Comparison of ENCODE assay signal across 9 mouse cellular contexts in genomic region chr7:74552000-74552358, GRCm38 (mm10). TPM values are rescaled to one million over a fixed set of nuclear protein-coding genes. Genes with fewer than 3 reads are reported as not detected.
DNase-seq lines count a peak whose midpoint lies in the region; ATAC-seq and TF ChIP-seq lines count a peak whose summit lies in the region.
"Had no signal": no experiment of that assay in that cellular context is flagged by ENCODE, and none has a peak within 500 bp of the region (broad histone marks: within the 10 kb centered on the region; RNA-seq: fewer than 3 reads in every experiment).

No protein-coding gene starts in this region.

- no peak for ATAC-seq in heart, embryonic 13.5 days (ENCODE audit: extremely low read depth, insufficient number of reproducible peaks, low FRiP score, low TSS enrichment)
- no peak for ATAC-seq in neural tube, embryonic 11.5 days (ENCODE audit: insufficient read depth, low FRiP score, low TSS enrichment)
- no peak for ATAC-seq in hindbrain, postnatal 0 days

- no peak for DNase-seq in heart, postnatal 10 days
- DNase-seq in neural tube, embryonic 11.5 days (ENCODE audit: low spot score), result no peak
- DNase-seq in neural tube, embryonic 10.5 days (ENCODE audit: extremely low spot score, low spot score), result no peak
- DNase-seq in hindbrain, postnatal 0 days (ENCODE audit: low spot score), result no peak
- peak; percentile 39 for DNase-seq in thymus, postnatal 25 days
- no peak for DNase-seq in yolk sac, embryonic 10.5 days (ENCODE audit: low spot score)
- no peak for DNase-seq in left cerebral cortex, postnatal 25 days (ENCODE audit: low spot score in 2 of 2)

- peaks cover 54% of the 10 kb centered on the region for H3K4me1 ChIP-seq in heart, embryonic 13.5 days
- no peaks in the 10 kb centered on the region; the same call in 1 of the 2 replicates for H3K4me1 ChIP-seq in neural tube, embryonic 11.5 days (ENCODE audit: control insufficient read depth, insufficient read depth, low read length)
- H3K4me1 ChIP-seq in hindbrain, postnatal 0 days (ENCODE audit: insufficient read depth, low read length), result no peaks in the 10 kb centered on the region

- H3K27me3 ChIP-seq in heart, embryonic 13.5 days (replicated peaks), result 0 out of 2 replicates have a peak, but pooled peaks cover 6% of the 10 kb centered on the region
- peaks cover 6% of the 10 kb centered on the region; the same call in 1 of the 2 replicates for H3K27me3 ChIP-seq in neural tube, embryonic 11.5 days (ENCODE audit: control insufficient read depth, insufficient read depth, low read length)
- no peaks in the 10 kb centered on the region for H3K27me3 ChIP-seq in hindbrain, postnatal 0 days (ENCODE audit: insufficient read depth, low read length)

- peak overlapping the region; percentile 79 for H3K4me3 ChIP-seq in heart, embryonic 13.5 days
- no peak overlapping the region for H3K4me3 ChIP-seq in neural tube, embryonic 11.5 days (ENCODE audit: low read depth, low read length)
- H3K4me3 ChIP-seq in hindbrain, postnatal 0 days (ENCODE audit: low read length), result peak overlapping the region; percentile 73

- intact Hi-C loops in heart, postnatal 10 days (cut with DNase I), result loop anchor here (5.0 kb wide), 1 partner anchor 40 kb away; no protein-coding TSS in a partner anchor
- intact Hi-C loops in left cerebral cortex, postnatal 25 days (cut with DNase I), result loop anchor here (5.0 kb wide), 1 partner anchor 50 kb away; no protein-coding TSS in a partner anchor

- WGBS in heart, embryonic 13.5 days, result 55% methylated on average over 2 of the region's 2 CpGs
- 54% methylated on average over 2 of the region's 2 CpGs for WGBS in neural tube, embryonic 11.5 days
- WGBS in hindbrain, postnatal 0 days, result 19% methylated on average over 2 of the region's 2 CpGs

- 0 out of 2 replicates have a peak overlapping the region, but pooled peaks have one; percentile 1 for H3K9ac ChIP-seq in heart, embryonic 13.5 days
- H3K9ac ChIP-seq in neural tube, embryonic 11.5 days (ENCODE audit: low read length), result no peak overlapping the region
- no peak overlapping the region for H3K9ac ChIP-seq in hindbrain, postnatal 0 days (replicated peaks; ENCODE audit: low read length)

- peak overlapping the region; percentile 86 for H3K4me2 ChIP-seq in heart, embryonic 13.5 days
- H3K4me2 ChIP-seq in neural tube, embryonic 11.5 days (ENCODE audit: low read depth), result peak overlapping the region; percentile 15
- H3K4me2 ChIP-seq in hindbrain, postnatal 0 days (ENCODE audit: low read depth, low read length), result peak overlapping the region; percentile 83

- no peak overlapping the region for H3K27ac ChIP-seq in heart, embryonic 13.5 days (replicated peaks)
- H3K27ac ChIP-seq in neural tube, embryonic 11.5 days (ENCODE audit: low read depth, low read length), result no peak overlapping the region
- H3K27ac ChIP-seq in hindbrain, postnatal 0 days, result no peak overlapping the region
- H3K27ac ChIP-seq: macrophage had no signal

- no peak for TF ChIP-seq CTCF in hindbrain, postnatal 0 days (IDR thresholded peaks at IDR 0.05; ENCODE audit: low read depth)

- H3K36me3 ChIP-seq in heart, embryonic 13.5 days, result no peaks in the 10 kb centered on the region
- no peaks in the 10 kb centered on the region for H3K36me3 ChIP-seq in neural tube, embryonic 11.5 days (ENCODE audit: control insufficient read depth, insufficient read depth, low read length)
- no peaks in the 10 kb centered on the region for H3K36me3 ChIP-seq in hindbrain, postnatal 0 days (ENCODE audit: insufficient read depth, low read length)

- H3K9me3 ChIP-seq in heart, embryonic 13.5 days, result no peaks in the 10 kb centered on the region
- no peaks in the 10 kb centered on the region for H3K9me3 ChIP-seq in neural tube, embryonic 11.5 days (ENCODE audit: control insufficient read depth, low read length)
- no peaks in the 10 kb centered on the region for H3K9me3 ChIP-seq in hindbrain, postnatal 0 days (ENCODE audit: low read length)

RNA-seq across cellular contexts. Expression of gene Slco3a1, which starts 2.6 kb away (rescaled TPM):
- polyA plus RNA-seq in heart, embryonic 13.5 days (2015; fragmentation: Nextera tagmentation; extraction: Ambion mirVana), result 19.5 and 22.5 TPM in 2 replicates
- total RNA-seq in heart, postnatal 10 days (2021), result 10 to 100 TPM; 49.2 to 58.1 TPM
- 11.1 and 13.0 TPM in 2 replicates for polyA plus RNA-seq in neural tube, embryonic 11.5 days (2014; fragmentation: Nextera tagmentation; extraction: Ambion mirVana)
- total RNA-seq in hindbrain, postnatal 0 days (2014; rRNA removed), result 17.9 and 20.7 TPM in 2 replicates
- polyA plus RNA-seq in hindbrain, postnatal 0 days (2015; fragmentation: Nextera tagmentation; extraction: Ambion mirVana), result 14.7 and 15.0 TPM in 2 replicates
- total RNA-seq in left cerebral cortex, postnatal 25 days (2021), result 10 to 100 TPM; 52.5 to 56.1 TPM

Comparison
In these comparisons a context has a peak if more than half of its experiments do, and no peak if none do; other contexts are left out.
1. H3K4me2 ChIP-seq: peak in every context shown above with its lines; median percentile 86 in heart, embryonic 13.5 days; 83 in hindbrain, postnatal 0 days; 15 in neural tube, embryonic 11.5 days.